Mouse (Mus musculus) testis, adult 2 months (tissue): ENCODE measurements at regions not wholly inside any gene's neighbourhood (a gene's known extent, or its start where the extent isn't known, plus 50 kb on each side); places are given as distances from the start of the nearest gene placed in this dataset.
A peak's percentile ranks its signal among the peaks of the same experiment; 100 is the strongest.

Experiments
- H3K27ac ChIP-seq: fragments of 200-500 bp; 2 replicates; pipeline ENCODE4 v1.5.1; 2012; ENCODE audit warnings: low read depth, low read length; ENCODE audit not compliant: control insufficient read depth, insufficient read depth
- H3K27me3 ChIP-seq: fragments of 200-500 bp; 2 replicates; pipeline ENCODE4 v1.6.1; 2012; ENCODE audit warnings: mild to moderate bottlenecking, low read length, moderate library complexity; ENCODE audit not compliant: control insufficient read depth, insufficient read depth
- H3K36me3 ChIP-seq: fragments of 200-500 bp; 2 replicates; pipeline ENCODE4 v1.6.1; 2012; ENCODE audit warnings: mild to moderate bottlenecking, low read length; ENCODE audit not compliant: control insufficient read depth, insufficient read depth
- H3K4me1 ChIP-seq: fragments of 200-500 bp; 2 replicates; pipeline ENCODE4 v1.6.1; 2012; ENCODE audit warnings: low read length; ENCODE audit not compliant: control insufficient read depth, insufficient read depth
- H3K4me3 ChIP-seq: fragments of 200-500 bp; 2 replicates; pipeline ENCODE4 v1.5.1; 2012; ENCODE audit warnings: low read depth, mild to moderate bottlenecking, low read length, moderate library complexity, mixed read lengths; ENCODE audit not compliant: control insufficient read depth
- CTCF ChIP-seq: fragments of 200-500 bp; IDR thresholded peaks from 2 replicates; pipeline ENCODE4 v1.5.1; 2012; ENCODE audit warnings: low read depth, mild to moderate bottlenecking, inconsistent platforms, low read length, moderate library complexity; ENCODE audit not compliant: control insufficient read depth, insufficient read depth, insufficient replicate concordance
- POLR2A ChIP-seq: fragments of 200-500 bp; IDR thresholded peaks from 2 replicates; pipeline ENCODE4 v1.6.1; 2012; ENCODE audit warnings: low read depth, mild to moderate bottlenecking, inconsistent platforms, low read length, moderate library complexity; ENCODE audit not compliant: control insufficient read depth

- no peak overlapping the region for H3K4me3 ChIP-seq
- no peak overlapping the region for H3K27ac ChIP-seq
- H3K27me3 ChIP-seq = no peaks in the 10 kb centered on the region
- no peak for TF ChIP-seq CTCF
- TF ChIP-seq POLR2A = no peak
- peaks cover 5% of the 10 kb centered on the region for H3K4me1 ChIP-seq
- no peaks in the 10 kb centered on the region for H3K36me3 ChIP-seq
Observed at GRCm38 (mm10) chr9:40611626-40612025, 58.8 kb upstream of the Gm21915 start.

GRCm38 (mm10) chr9:40608596-40608995 is 61.8 kb upstream of the Gm21915 start:
- peaks cover 4% of the 10 kb centered on the region for H3K4me1 ChIP-seq
- H3K4me3 ChIP-seq = no peak overlapping the region
- no peak overlapping the region for H3K27ac ChIP-seq
- H3K36me3 ChIP-seq = no peaks in the 10 kb centered on the region
- no peaks in the 10 kb centered on the region for H3K27me3 ChIP-seq
- TF ChIP-seq POLR2A (no peak), CTCF (no peak)

- H3K36me3 ChIP-seq = no peaks in the 10 kb centered on the region
- H3K4me3 ChIP-seq = peak overlapping the region; percentile 84
- H3K4me1 ChIP-seq = peaks cover 4% of the 10 kb centered on the region
- peak overlapping the region; percentile 48; the same call in 1 of the 2 replicates for H3K27ac ChIP-seq
- H3K27me3 ChIP-seq = no peaks in the 10 kb centered on the region
- TF ChIP-seq CTCF (peak; percentile 18; the same call in 1 of the 2 replicates), POLR2A (peak; percentile 40; the same call in 1 of the 2 replicates)
Observed at GRCm38 (mm10) chr9:40607941-40608340, 62.5 kb upstream of the Gm21915 start.

GRCm38 (mm10) chr9:40603521-40603920 is 66.9 kb upstream of the Gm21915 start:
- Histone ChIP-seq H3K36me3 (no peaks in the 10 kb centered on the region), H3K4me3 (no peak overlapping the region), H3K27me3 (no peaks in the 10 kb centered on the region), H3K27ac (no peak overlapping the region), H3K4me1 (peaks cover 4% of the 10 kb centered on the region)
- TF ChIP-seq POLR2A (no peak), CTCF (no peak)

GRCm38 (mm10) chr9:40598431-40598831 is 67.2 kb upstream of the Gramd1b start:
- H3K27me3 ChIP-seq = no peaks in the 10 kb centered on the region
- TF ChIP-seq CTCF (no peak), POLR2A (no peak)
- H3K27ac ChIP-seq = no peak overlapping the region
- H3K4me1 ChIP-seq = no peaks in the 10 kb centered on the region
- no peaks in the 10 kb centered on the region for H3K36me3 ChIP-seq
- no peak overlapping the region for H3K4me3 ChIP-seq

- no peak for TF ChIP-seq CTCF
- TF ChIP-seq POLR2A = no peak
- H3K36me3 ChIP-seq = no peaks in the 10 kb centered on the region
Observed at GRCm38 (mm10) chr9:40587421-40587820, 56.2 kb upstream of the Gramd1b start.

GRCm38 (mm10) chr9:40586581-40586980 is 55.4 kb upstream of the Gramd1b start:
- no peaks in the 10 kb centered on the region for H3K36me3 ChIP-seq
- no peak overlapping the region for H3K27ac ChIP-seq
- no peak for TF ChIP-seq CTCF
- TF ChIP-seq POLR2A = no peak
- no peaks in the 10 kb centered on the region for H3K27me3 ChIP-seq
- H3K4me3 ChIP-seq = no peak overlapping the region
- H3K4me1 ChIP-seq = peaks cover 3% of the 10 kb centered on the region; the same call in 1 of the 2 replicates

More at GRCm38 (mm10) chr9:40587421-40587820, 56.2 kb upstream of the Gramd1b start:
- Histone ChIP-seq H3K4me3 (no peak overlapping the region), H3K27me3 (no peaks in the 10 kb centered on the region), H3K27ac (no peak overlapping the region), H3K4me1 (peaks cover 3% of the 10 kb centered on the region; the same call in 1 of the 2 replicates)
